Mouse (Mus musculus) lung, embryonic 14.5 days (tissue): ENCODE data around the gene Col4a3. TPM values are rescaled to one million over a fixed set of nuclear protein-coding genes. Genes with fewer than 3 reads are reported as not detected.

ENCODE experiments used
- ATAC-seq: fragments of 200-750 bp; cut with Nextera tagmentation; 2 replicates; pipeline ENCODE4 v1.8.0; 2017; ENCODE audit warnings: mild to moderate bottlenecking, moderate TSS enrichment, moderate library complexity; ENCODE audit not compliant: insufficient read depth
- DNase-seq: peaks from one replicate; pipeline ENCODE4 v3.0.0-alpha.2; 2015
- H3K27ac ChIP-seq: fragments of 300-500 bp; sonication (generic); 2 replicates; pipeline ENCODE4 v1.5.1; 2014; ENCODE audit warnings: low read depth, mild to moderate bottlenecking, moderate library complexity
- H3K27me3 ChIP-seq: fragments of 300-500 bp; sonication (generic); 2 replicates; pipeline ENCODE4 v1.6.1; 2014; ENCODE audit warnings: low read length, control low read depth; ENCODE audit not compliant: insufficient read depth
- H3K36me3 ChIP-seq: fragments of 300-500 bp; sonication (generic); 2 replicates; pipeline ENCODE4 v1.6.1; 2014; ENCODE audit warnings: control low read depth; ENCODE audit not compliant: insufficient read depth
- H3K4me1 ChIP-seq: fragments of 300-500 bp; sonication (generic); 2 replicates; pipeline ENCODE4 v1.6.1; 2014; ENCODE audit warnings: antibody characterized with exemption, control low read depth; ENCODE audit not compliant: insufficient read depth
- H3K4me2 ChIP-seq: fragments of 300-500 bp; sonication (generic); 2 replicates; pipeline ENCODE4 v1.6.1; 2014; ENCODE audit warnings: mild to moderate bottlenecking
- H3K4me3 ChIP-seq: fragments of 300-500 bp; sonication (generic); 2 replicates; pipeline ENCODE4 v1.5.1; 2014; ENCODE audit warnings: low read depth, low read length
- H3K9ac ChIP-seq: fragments of 300-500 bp; sonication (generic); 2 replicates; pipeline ENCODE4 v1.6.1; 2014
- H3K9me3 ChIP-seq: fragments of 300-500 bp; sonication (generic); 2 replicates; pipeline ENCODE4 v1.6.1; 2016; ENCODE audit warnings: low read depth, low read length, control low read depth
- CTCF ChIP-seq: IDR thresholded peaks from 2 replicates; pipeline ENCODE4 v1.5.1; 2016; ENCODE audit warnings: antibody characterized with exemption, low read depth
- WGBS: fragments of 180-500 bp; shearing (Covaris S2); extraction: QIAGEN DNeasy Blood & Tissue Kit; methylation state at CpG from one replicate; pipeline ENCODE4 v1.1.7; 2014; 5-methylcytosine and 5-hydroxymethylcytosine counted together
- polyA plus RNA-seq: library from polyadenylated mRNA; unstranded; fragments of >200 nt; fragmentation: Nextera tagmentation; extraction: Ambion mirVana; gene quantifications from 2 replicates; pipeline ENCODE4 v1.2.1, GENCODE M21; 2014

Col4a3 gene
- polyA plus RNA-seq, 1 experiment from 2014 or later = 3.8 TPM

GRCm38 (mm10) chr1:82663522-82663921 lies 76.8 kb downstream of the Col4a3 start:
- no peak for DNase-seq
- Histone ChIP-seq H3K27ac (no peak overlapping the region), H3K36me3 (no peaks in the 10 kb centered on the region), H3K9me3 (no peaks in the 10 kb centered on the region), H3K4me3 (no peak overlapping the region), H3K4me2 (no peak overlapping the region), H3K9ac (no peak overlapping the region), H3K4me1 (no peaks in the 10 kb centered on the region), H3K27me3 (no peaks in the 10 kb centered on the region)
- 31% methylated on average over 2 of the region's 2 CpGs for WGBS
- TF ChIP-seq CTCF = no peak
- no peak for ATAC-seq

DNA sequence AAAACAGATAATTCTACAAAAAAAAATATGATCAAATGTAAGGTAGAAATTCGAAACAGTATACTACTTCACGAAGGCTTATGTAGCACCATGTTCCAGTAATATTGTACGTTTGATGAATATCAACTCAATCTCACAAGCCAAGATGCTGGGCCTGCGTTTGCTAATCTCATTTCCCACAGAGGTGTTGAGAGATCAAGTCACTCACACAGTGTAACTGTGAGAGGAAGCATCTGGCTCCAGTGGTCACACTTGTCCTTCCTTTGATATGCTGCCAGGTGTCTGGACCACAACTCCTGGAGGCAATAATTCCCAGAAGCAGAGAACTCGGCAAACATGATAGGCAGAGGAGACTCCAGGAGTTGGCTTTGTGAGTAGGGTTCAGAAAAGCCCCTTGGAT lies 99.6 kb downstream of the Col4a3 start:
- no peak overlapping the region for H3K9ac ChIP-seq
- H3K4me2 ChIP-seq = no peak overlapping the region
- TF ChIP-seq CTCF = no peak
- WGBS = 59% methylated on average over 5 of the region's 5 CpGs
- no peak overlapping the region for H3K27ac ChIP-seq
- no peaks in the 10 kb centered on the region for H3K9me3 ChIP-seq
- ATAC-seq (no peak), DNase-seq (no peak)
- no peak overlapping the region for H3K4me3 ChIP-seq
- no peaks in the 10 kb centered on the region for H3K27me3 ChIP-seq
- no peaks in the 10 kb centered on the region for H3K4me1 ChIP-seq
- no peaks in the 10 kb centered on the region for H3K36me3 ChIP-seq

GRCm38 (mm10) chr1:82686866-82687265 lies 100.1 kb downstream of the Col4a3 start:
- TF ChIP-seq CTCF = no peak
- no peak for DNase-seq

DNA sequence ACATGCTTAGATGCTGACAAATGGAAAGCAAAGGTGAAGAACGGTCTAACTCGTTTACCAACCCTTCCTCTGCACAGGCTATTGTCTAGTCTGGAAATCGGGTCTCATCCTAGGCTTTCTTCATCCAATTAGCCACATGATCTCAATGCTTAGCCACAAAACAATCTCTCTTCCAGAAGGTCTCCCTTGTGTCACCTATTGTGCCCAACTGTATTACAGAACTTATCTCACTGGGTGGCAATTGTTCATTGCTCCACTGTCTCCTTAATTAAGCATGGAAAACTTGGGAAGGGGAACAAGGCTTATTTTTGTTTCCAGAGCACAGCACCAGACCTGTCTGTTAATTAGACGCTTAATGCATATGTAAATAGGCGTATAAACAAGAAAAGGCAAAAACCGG lies 101.2 kb downstream of the Col4a3 start:
- Histone ChIP-seq H3K4me3 (no peak overlapping the region), H3K27me3 (no peaks in the 10 kb centered on the region), H3K4me1 (no peaks in the 10 kb centered on the region), H3K27ac (no peak overlapping the region), H3K9me3 (no peaks in the 10 kb centered on the region), H3K9ac (no peak overlapping the region), H3K4me2 (no peak overlapping the region), H3K36me3 (no peaks in the 10 kb centered on the region)
- no peak for TF ChIP-seq CTCF
- DNase-seq (no peak), ATAC-seq (no peak)
- WGBS = 80% methylated on average over 6 of the region's 6 CpGs

More at GRCm38 (mm10) chr1:82686866-82687265, 100.1 kb downstream of the Col4a3 start:
- ATAC-seq = no peak
- Histone ChIP-seq H3K27ac (no peak overlapping the region), H3K4me1 (no peaks in the 10 kb centered on the region), H3K9me3 (no peaks in the 10 kb centered on the region), H3K4me2 (no peak overlapping the region), H3K36me3 (no peaks in the 10 kb centered on the region), H3K9ac (no peak overlapping the region), H3K4me3 (no peak overlapping the region), H3K27me3 (no peaks in the 10 kb centered on the region)
- WGBS = 84% methylated on average over 2 of the region's 2 CpGs

DNA sequence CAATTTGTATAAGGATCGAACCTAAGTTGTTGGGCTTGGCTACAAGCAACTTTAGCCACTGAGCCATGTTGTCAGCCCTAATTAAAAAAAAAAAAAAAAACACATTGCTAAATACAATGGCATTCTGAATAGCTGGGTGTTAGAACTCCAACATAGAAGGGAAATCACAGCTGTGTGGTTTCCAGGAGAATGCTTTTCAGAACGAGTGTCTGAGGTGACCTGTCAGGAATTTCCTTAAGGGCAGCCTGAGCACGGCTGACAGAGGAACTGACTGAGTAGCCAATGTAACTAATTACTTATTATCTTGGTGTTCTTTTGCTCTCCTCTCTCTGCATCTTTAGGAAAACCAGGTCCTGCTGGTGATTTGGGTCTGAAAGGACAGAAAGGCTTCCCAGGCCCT lies 109.2 kb downstream of the Col4a3 start:
- 41% methylated on average over 3 of the region's 3 CpGs for WGBS
- H3K9me3 ChIP-seq = no peaks in the 10 kb centered on the region
- no peak overlapping the region for H3K4me3 ChIP-seq
- H3K9ac ChIP-seq = no peak overlapping the region
- no peak overlapping the region for H3K4me2 ChIP-seq
- no peaks in the 10 kb centered on the region for H3K4me1 ChIP-seq
- TF ChIP-seq CTCF = no peak
- H3K27ac ChIP-seq = no peak overlapping the region
- ATAC-seq = no peak
- no peak for DNase-seq
- no peaks in the 10 kb centered on the region for H3K27me3 ChIP-seq
- H3K36me3 ChIP-seq = no peaks in the 10 kb centered on the region

GRCm38 (mm10) chr1:82717816-82718512 lies 131.2 kb downstream of the Col4a3 start:
- no peak overlapping the region for H3K4me3 ChIP-seq
- H3K27me3 ChIP-seq = peaks cover 4% of the 10 kb centered on the region; the same call in 1 of the 2 replicates
- H3K36me3 ChIP-seq = no peaks in the 10 kb centered on the region
- no peak overlapping the region for H3K9ac ChIP-seq
- no peak overlapping the region for H3K27ac ChIP-seq
- H3K4me1 ChIP-seq = no peaks in the 10 kb centered on the region
- DNase-seq = peak; percentile 38
- WGBS = 43% methylated on average over 9 of the region's 9 CpGs
- TF ChIP-seq CTCF = no peak
- H3K4me2 ChIP-seq = no peak overlapping the region
- H3K9me3 ChIP-seq = no peaks in the 10 kb centered on the region
- peak; percentile 21; the same call in 1 of the 2 replicates for ATAC-seq

DNA sequence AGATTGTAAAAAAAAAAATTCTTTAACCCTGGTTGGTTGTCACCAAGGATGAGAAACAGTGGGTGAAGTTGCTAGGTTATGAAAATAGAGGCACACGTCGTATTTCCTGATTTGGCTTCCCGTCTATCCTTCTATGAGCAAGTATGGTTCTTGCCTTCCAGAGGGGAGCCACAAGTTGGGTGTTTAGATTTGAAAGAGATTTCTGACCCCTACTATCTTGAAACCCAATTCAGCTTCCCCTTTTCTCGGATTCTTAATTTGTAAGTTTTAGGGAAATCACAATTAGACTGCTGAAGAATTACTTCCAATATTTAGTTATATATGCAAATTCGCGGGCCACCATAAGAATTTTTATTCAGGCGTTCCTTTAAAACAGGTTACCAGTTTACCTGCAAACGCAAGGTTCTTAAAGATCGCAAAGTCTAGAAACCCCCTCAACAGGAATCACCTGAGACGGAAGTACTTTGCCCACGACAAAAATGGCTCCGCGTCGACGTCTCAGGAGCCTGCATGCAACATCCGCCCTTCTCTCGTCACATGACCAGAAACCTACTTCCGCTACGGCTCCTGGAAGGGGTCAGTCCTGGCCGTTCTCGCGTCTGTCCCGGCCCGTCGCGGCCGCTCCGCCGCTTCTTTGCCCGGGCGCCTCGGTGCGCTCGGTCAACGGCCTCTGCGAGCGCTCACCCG lies 137.8 kb downstream of the Col4a3 start, which contains the start of gene Mff:
Gene Mff, plus strand, starts transcription at position 552 of the 687 bp plus-strand sequence.
- peak within 1 kb of the TSS; percentile 95 for H3K9ac ChIP-seq
- peak within 1 kb of the TSS; percentile 86 for H3K4me3 ChIP-seq
- no peaks in the 10 kb centered on the region for H3K9me3 ChIP-seq
- peak within 1 kb of the TSS; percentile 93 for H3K4me2 ChIP-seq
- ATAC-seq (peak; percentile 99), DNase-seq (peak; percentile 97)
- peaks cover 16% of the 10 kb centered on the region for H3K36me3 ChIP-seq
- peaks cover 10% of the 10 kb centered on the region; the same call in 1 of the 2 replicates for H3K4me1 ChIP-seq
- WGBS = 10% methylated on average over 38 of the region's 38 CpGs
- TF ChIP-seq CTCF = no peak
- peak within 1 kb of the TSS; percentile 68; the same call in 1 of the 2 replicates for H3K27ac ChIP-seq
- H3K27me3 ChIP-seq = peaks cover 8% of the 10 kb centered on the region; the same call in 1 of the 2 replicates
